Mouse (Mus musculus) G1E (cell line): Measurements from ENCODE around the gene D6Ertd527e.

Experiments used
- CTCF ChIP-seq: IDR thresholded peaks from 2 replicates; pipeline ENCODE4 v1.5.1; 2012; ENCODE audit warnings: low read depth, low read length, inconsistent platforms, mixed read lengths
- GATA1 ChIP-seq: IDR thresholded peaks from 2 replicates; pipeline ENCODE4 v1.6.1; 2012; ENCODE audit warnings: borderline replicate concordance, low read length, inconsistent platforms, mixed read lengths
- TAL1 ChIP-seq: conservative IDR thresholded peaks from 2 replicates; pipeline ENCODE4 v1.6.1; 2012; ENCODE audit warnings: low read depth, low read length, inconsistent platforms, mixed read lengths

GRCm38 (mm10) chr6:87111493-87111892, 6.9 kb downstream of the D6Ertd527e start:
- no peak for TF ChIP-seq CTCF
- TF ChIP-seq GATA1: no peak
- no peak for TF ChIP-seq TAL1
